Mouse (Mus musculus) lung, postnatal 10 days (tissue): ENCODE results near the gene Arhgap40.
A peak's percentile ranks its signal among the peaks of the same experiment; 100 is the strongest.

ENCODE experiments used
- DNase-seq: peaks from one replicate; pipeline ENCODE4 v3.0.0; 2021

Gene Arhgap40

GRCm38 (mm10) chr2:158512528-158512927 is at the start of gene Arhgap40:
TSS of gene Arhgap40 (plus strand) at chr2:158512796.
- DNase-seq, result no peak

- DNase-seq, result no peak
Observed at GRCm38 (mm10) chr2:158474159-158474558, 38.4 kb upstream of the Arhgap40 start.

- DNase-seq, result no peak
Observed at GRCm38 (mm10) chr2:158477640-158478039, 35.0 kb upstream of the Arhgap40 start.

- DNase-seq, result no peak
Observed at GRCm38 (mm10) chr2:158498457-158498856, 14.1 kb upstream of the Arhgap40 start.

- DNase-seq, result no peak
Observed at GRCm38 (mm10) chr2:158501836-158502812, 10.5 kb upstream of the Arhgap40 start, which contains the start of gene Adig. TSS of gene Adig (plus strand) at chr2:158502612.

GRCm38 (mm10) chr2:158503226-158503625 is 9.4 kb upstream of the Arhgap40 start:
- DNase-seq, result no peak

- DNase-seq, result no peak
Observed at GRCm38 (mm10) chr2:158503671-158504070, 8.9 kb upstream of the Arhgap40 start.

- no peak for DNase-seq
Observed at GRCm38 (mm10) chr2:158506475-158506874, 6.1 kb upstream of the Arhgap40 start.

GRCm38 (mm10) chr2:158507046-158507445 is 5.5 kb upstream of the Arhgap40 start:
- DNase-seq, result no peak

GRCm38 (mm10) chr2:158510665-158511064 is 1.9 kb upstream of the Arhgap40 start:
- DNase-seq, result peak; percentile 63

- no peak for DNase-seq
Observed at GRCm38 (mm10) chr2:158513821-158514336, 1.3 kb downstream of the Arhgap40 start.

- no peak for DNase-seq
Observed at GRCm38 (mm10) chr2:158518583-158518982, 6.0 kb downstream of the Arhgap40 start.

- DNase-seq, result peak; percentile 41
Observed at GRCm38 (mm10) chr2:158519071-158519470, 6.5 kb downstream of the Arhgap40 start.

GRCm38 (mm10) chr2:158519800-158520199 is 7.2 kb downstream of the Arhgap40 start:
- DNase-seq, result no peak

- peak; percentile 67 for DNase-seq
Observed at GRCm38 (mm10) chr2:158523060-158523459, 10.5 kb downstream of the Arhgap40 start.

GRCm38 (mm10) chr2:158524129-158524860 is 11.7 kb downstream of the Arhgap40 start:
- peak; percentile 19 for DNase-seq

- DNase-seq, result peak; percentile 67
Observed at GRCm38 (mm10) chr2:158534090-158534489, 21.5 kb downstream of the Arhgap40 start.

- no peak for DNase-seq
Observed at GRCm38 (mm10) chr2:158534559-158534958, 22.0 kb downstream of the Arhgap40 start.

GRCm38 (mm10) chr2:158539433-158540305 is 27.1 kb downstream of the Arhgap40 start:
- no peak for DNase-seq

- DNase-seq, result no peak
Observed at GRCm38 (mm10) chr2:158541286-158541685, 28.7 kb downstream of the Arhgap40 start.

GRCm38 (mm10) chr2:158545266-158545665 is 32.7 kb downstream of the Arhgap40 start:
- DNase-seq, result no peak

- peak; percentile 85 for DNase-seq
Observed at GRCm38 (mm10) chr2:158546751-158547150, 34.2 kb downstream of the Arhgap40 start.
